Mouse (Mus musculus) midbrain, embryonic 13.5 days (tissue): ENCODE measurements around the gene B4galnt3. TPM values are rescaled to one million over a fixed set of nuclear protein-coding genes. Genes with fewer than 3 reads are reported as not detected.
A peak's percentile ranks its signal among the peaks of the same experiment; 100 is the strongest.

ENCODE experiments used
- ATAC-seq: fragments of 200-750 bp; cut with Nextera tagmentation; 2 replicates; pipeline ENCODE4 v1.8.0; 2017; ENCODE audit warnings: mild to moderate bottlenecking, moderate TSS enrichment, moderate library complexity
- H3K27ac ChIP-seq: fragments of 300-500 bp; sonication (generic); 2 replicates; pipeline ENCODE4 v1.5.1; 2015; ENCODE audit warnings: inconsistent platforms, mild to moderate bottlenecking, moderate library complexity
- H3K27me3 ChIP-seq: fragments of 300-500 bp; sonication (generic); 2 replicates; pipeline ENCODE4 v1.6.1; 2015; ENCODE audit warnings: mild to moderate bottlenecking, inconsistent platforms
- H3K36me3 ChIP-seq: fragments of 300-500 bp; sonication (generic); 2 replicates; pipeline ENCODE4 v1.6.1; 2015; ENCODE audit warnings: mild to moderate bottlenecking, inconsistent platforms
- H3K4me1 ChIP-seq: fragments of 300-500 bp; sonication (generic); replicated peaks from 2 replicates; pipeline ENCODE4 v1.6.1; 2015; ENCODE audit warnings: inconsistent platforms
- H3K4me2 ChIP-seq: fragments of 300-500 bp; sonication (generic); replicated peaks from 2 replicates; pipeline ENCODE4 v1.6.1; 2015; ENCODE audit warnings: moderate library complexity, mild to moderate bottlenecking, inconsistent platforms
- H3K4me3 ChIP-seq: fragments of 300-500 bp; sonication (generic); replicated peaks from 2 replicates; pipeline ENCODE4 v1.5.1; 2015; ENCODE audit warnings: mild to moderate bottlenecking, inconsistent platforms
- H3K9ac ChIP-seq: fragments of 300-500 bp; sonication (generic); replicated peaks from 2 replicates; pipeline ENCODE4 v1.6.1; 2015; ENCODE audit warnings: mild to moderate bottlenecking, inconsistent platforms
- H3K9me3 ChIP-seq: fragments of 300-500 bp; sonication (generic); 2 replicates; pipeline ENCODE4 v1.6.1; 2016; ENCODE audit warnings: mild to moderate bottlenecking, inconsistent platforms
- WGBS: fragments of 180-500 bp; shearing (Covaris S2); methylation state at CpG from one replicate; pipeline ENCODE4 v1.1.7; 2015; 5-methylcytosine and 5-hydroxymethylcytosine counted together
- polyA plus RNA-seq: library from polyadenylated mRNA; unstranded; fragments of >200 nt; fragmentation: Nextera tagmentation; extraction: Ambion mirVana; gene quantifications from 2 replicates; pipeline ENCODE4 v1.2.1, GENCODE M21; 2015

Gene B4galnt3
- polyA plus RNA-seq, 1 experiment from 2014 or later, result 0.09 TPM

- no peaks in the 10 kb centered on the region for H3K9me3 ChIP-seq
- H3K27me3 ChIP-seq, result no peaks in the 10 kb centered on the region
- no peaks in the 10 kb centered on the region for H3K36me3 ChIP-seq
- H3K4me2 ChIP-seq, result no peak overlapping the region
- no peak overlapping the region for H3K4me3 ChIP-seq
- no peak overlapping the region for H3K27ac ChIP-seq
- H3K9ac ChIP-seq, result no peak overlapping the region
- no peaks in the 10 kb centered on the region for H3K4me1 ChIP-seq
- no peak for ATAC-seq
- WGBS, result 88% methylated on average over 6 of the region's 6 CpGs
Observed at GRCm38 (mm10) chr6:120179044-120179755, 115.2 kb downstream of the B4galnt3 start.

- Histone ChIP-seq H3K9me3 (no peaks in the 10 kb centered on the region), H3K4me1 (no peaks in the 10 kb centered on the region), H3K36me3 (no peaks in the 10 kb centered on the region), H3K9ac (no peak overlapping the region), H3K4me3 (no peak overlapping the region), H3K27me3 (no peaks in the 10 kb centered on the region), H3K4me2 (no peak overlapping the region), H3K27ac (no peak overlapping the region)
- 97% methylated on average over 4 of the region's 4 CpGs for WGBS
- no peak for ATAC-seq
Observed at GRCm38 (mm10) chr6:120175650-120176049, 118.7 kb downstream of the B4galnt3 start.

DNA sequence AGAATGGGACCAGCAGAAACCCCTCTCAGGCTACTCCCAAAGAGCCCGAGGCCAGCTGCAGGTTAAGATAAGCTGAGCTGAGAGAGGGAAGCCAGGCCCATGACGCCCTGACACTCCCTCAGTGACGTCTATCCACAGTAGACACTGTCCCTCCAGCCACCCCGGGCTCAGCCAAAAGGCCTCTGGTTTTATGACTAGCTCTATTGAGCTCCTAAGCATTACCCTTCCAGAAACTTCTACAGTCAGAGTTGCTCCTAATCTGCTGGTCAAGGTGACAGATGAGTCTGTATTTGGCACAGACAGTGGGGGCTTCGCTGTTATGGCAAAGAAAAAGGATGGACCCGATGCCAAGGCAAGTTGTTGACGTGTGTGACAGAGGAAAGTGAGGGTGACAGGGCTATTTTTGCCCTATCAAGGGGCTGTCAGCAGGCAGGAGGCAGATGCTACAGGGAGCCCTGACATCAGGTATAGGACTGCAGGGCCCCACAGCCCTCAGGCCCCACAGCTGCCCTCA lies 119.7 kb downstream of the B4galnt3 start:
- no peak for ATAC-seq
- Histone ChIP-seq H3K4me3 (no peak overlapping the region), H3K27me3 (no peaks in the 10 kb centered on the region), H3K4me2 (no peak overlapping the region), H3K27ac (no peak overlapping the region), H3K9ac (no peak overlapping the region), H3K36me3 (no peaks in the 10 kb centered on the region), H3K9me3 (no peaks in the 10 kb centered on the region), H3K4me1 (no peaks in the 10 kb centered on the region)
- WGBS, result 81% methylated on average over 7 of the region's 7 CpGs

DNA sequence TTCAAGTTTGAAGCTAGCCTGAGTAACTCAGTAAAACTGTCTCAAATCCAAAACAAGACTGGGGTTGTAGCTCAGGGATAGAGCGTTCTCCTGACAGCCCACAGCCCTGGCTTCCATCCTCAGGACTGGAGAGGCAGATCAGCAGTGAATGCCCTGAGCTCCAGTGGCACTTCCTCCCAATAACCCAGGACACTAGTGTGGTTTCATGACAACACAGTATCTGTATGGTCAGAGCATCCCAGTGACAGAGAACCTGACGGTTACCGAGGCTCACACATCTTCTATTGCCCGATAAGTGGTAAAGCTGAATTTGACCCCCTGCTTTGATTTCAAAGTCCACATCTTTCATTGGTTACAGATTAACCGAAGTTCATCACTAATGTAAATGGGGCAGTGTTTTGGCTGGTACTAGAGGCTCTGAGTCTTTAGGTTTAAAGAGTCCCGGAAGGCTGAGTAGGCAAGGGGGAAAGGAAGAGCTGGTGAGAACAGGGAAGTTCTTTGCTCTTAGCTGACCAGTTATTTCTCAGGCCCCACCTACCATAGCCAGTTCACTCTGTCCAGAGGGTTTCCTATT lies 120.2 kb downstream of the B4galnt3 start:
- H3K4me1 ChIP-seq, result no peaks in the 10 kb centered on the region
- H3K9me3 ChIP-seq, result no peaks in the 10 kb centered on the region
- H3K27ac ChIP-seq, result no peak overlapping the region
- H3K36me3 ChIP-seq, result no peaks in the 10 kb centered on the region
- no peak for ATAC-seq
- no peaks in the 10 kb centered on the region for H3K27me3 ChIP-seq
- H3K9ac ChIP-seq, result no peak overlapping the region
- H3K4me2 ChIP-seq, result no peak overlapping the region
- WGBS, result 89% methylated on average over 6 of the region's 6 CpGs
- H3K4me3 ChIP-seq, result no peak overlapping the region

- no peak overlapping the region for H3K27ac ChIP-seq
- H3K4me3 ChIP-seq, result no peak overlapping the region
- WGBS, result 83% methylated on average over 8 of the region's 8 CpGs
- no peaks in the 10 kb centered on the region for H3K27me3 ChIP-seq
- H3K4me2 ChIP-seq, result no peak overlapping the region
- H3K9me3 ChIP-seq, result no peaks in the 10 kb centered on the region
- H3K4me1 ChIP-seq, result no peaks in the 10 kb centered on the region
- H3K9ac ChIP-seq, result no peak overlapping the region
- ATAC-seq, result no peak
- no peaks in the 10 kb centered on the region for H3K36me3 ChIP-seq
Observed at GRCm38 (mm10) chr6:120172294-120173017, 121.9 kb downstream of the B4galnt3 start.

- Histone ChIP-seq H3K9ac (no peak overlapping the region), H3K36me3 (no peaks in the 10 kb centered on the region), H3K4me2 (no peak overlapping the region), H3K4me3 (no peak overlapping the region), H3K27ac (no peak overlapping the region), H3K9me3 (no peaks in the 10 kb centered on the region), H3K27me3 (no peaks in the 10 kb centered on the region), H3K4me1 (no peaks in the 10 kb centered on the region)
- ATAC-seq, result no peak
- WGBS, result 79% methylated on average over 4 of the region's 4 CpGs
Observed at GRCm38 (mm10) chr6:120167574-120167973, 126.8 kb downstream of the B4galnt3 start.

GRCm38 (mm10) chr6:120164765-120165164 lies 129.6 kb downstream of the B4galnt3 start:
- no peaks in the 10 kb centered on the region for H3K36me3 ChIP-seq
- no peaks in the 10 kb centered on the region for H3K27me3 ChIP-seq
- H3K9ac ChIP-seq, result no peak overlapping the region
- H3K27ac ChIP-seq, result no peak overlapping the region
- ATAC-seq, result no peak
- H3K9me3 ChIP-seq, result no peaks in the 10 kb centered on the region
- 0 out of 2 replicates have a peak, but pooled peaks cover 3% of the 10 kb centered on the region for H3K4me1 ChIP-seq
- H3K4me2 ChIP-seq, result no peak overlapping the region
- 91% methylated on average over 4 of the region's 4 CpGs for WGBS
- H3K4me3 ChIP-seq, result no peak overlapping the region

DNA sequence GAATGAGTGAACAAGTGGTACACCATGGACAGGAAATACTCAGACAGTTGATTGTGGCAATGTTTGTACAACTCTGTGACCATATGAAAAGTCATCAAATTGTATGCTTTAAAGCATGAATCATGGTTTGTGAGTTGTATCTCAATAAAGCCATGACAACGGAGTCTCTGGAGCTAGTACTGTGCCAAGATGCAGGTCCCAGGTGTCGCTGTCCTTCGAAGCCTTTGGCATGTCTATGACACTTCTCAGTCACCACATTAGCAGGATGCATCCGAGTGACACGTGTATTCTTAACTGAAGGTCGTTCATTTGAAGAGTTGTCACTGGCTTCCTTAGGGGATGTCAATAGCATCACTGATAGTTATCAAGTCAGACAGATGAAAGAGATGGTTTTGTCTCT lies 131.4 kb downstream of the B4galnt3 start:
- no peak overlapping the region for H3K27ac ChIP-seq
- no peaks in the 10 kb centered on the region for H3K36me3 ChIP-seq
- ATAC-seq, result no peak
- H3K27me3 ChIP-seq, result no peaks in the 10 kb centered on the region
- WGBS, result 89% methylated on average over 6 of the region's 6 CpGs
- H3K4me1 ChIP-seq, result peaks cover 13% of the 10 kb centered on the region
- no peak overlapping the region for H3K4me3 ChIP-seq
- H3K4me2 ChIP-seq, result no peak overlapping the region
- H3K9ac ChIP-seq, result no peak overlapping the region
- H3K9me3 ChIP-seq, result no peaks in the 10 kb centered on the region

GRCm38 (mm10) chr6:120159133-120159901 lies 135.0 kb downstream of the B4galnt3 start:
- Histone ChIP-seq H3K4me3 (no peak overlapping the region), H3K4me1 (peaks cover 20% of the 10 kb centered on the region), H3K27me3 (no peaks in the 10 kb centered on the region), H3K27ac (peak overlapping the region; percentile 51; the same call in 1 of the 2 replicates), H3K9ac (no peak overlapping the region), H3K9me3 (no peaks in the 10 kb centered on the region), H3K4me2 (no peak overlapping the region), H3K36me3 (no peaks in the 10 kb centered on the region)
- 61% methylated on average over 9 of the region's 9 CpGs for WGBS
- ATAC-seq, result peak; percentile 70

DNA sequence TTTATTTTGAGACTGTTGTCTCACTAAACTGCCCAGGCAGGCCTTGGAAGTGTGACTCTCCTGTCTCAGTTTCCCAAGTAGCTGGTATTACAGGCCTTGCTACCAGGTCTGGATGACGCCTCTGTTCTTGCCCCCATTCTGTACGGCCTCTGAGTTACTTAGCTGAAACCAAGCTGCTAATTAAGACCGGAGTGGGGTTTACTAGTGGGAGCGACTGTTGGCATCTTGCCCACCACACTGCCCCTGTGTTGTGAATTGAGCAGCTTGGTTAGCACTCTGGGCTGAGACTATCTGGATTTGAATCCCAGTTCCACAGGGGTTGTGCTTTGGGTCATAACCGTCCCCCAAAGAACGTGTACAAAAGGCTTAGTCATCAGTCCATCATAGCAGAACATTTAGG lies 136.9 kb downstream of the B4galnt3 start:
- Histone ChIP-seq H3K27me3 (no peaks in the 10 kb centered on the region), H3K27ac (no peak overlapping the region), H3K9me3 (no peaks in the 10 kb centered on the region), H3K36me3 (no peaks in the 10 kb centered on the region), H3K4me1 (peaks cover 20% of the 10 kb centered on the region), H3K9ac (no peak overlapping the region), H3K4me3 (no peak overlapping the region), H3K4me2 (no peak overlapping the region)
- WGBS, result 74% methylated on average over 6 of the region's 6 CpGs
- no peak for ATAC-seq

DNA sequence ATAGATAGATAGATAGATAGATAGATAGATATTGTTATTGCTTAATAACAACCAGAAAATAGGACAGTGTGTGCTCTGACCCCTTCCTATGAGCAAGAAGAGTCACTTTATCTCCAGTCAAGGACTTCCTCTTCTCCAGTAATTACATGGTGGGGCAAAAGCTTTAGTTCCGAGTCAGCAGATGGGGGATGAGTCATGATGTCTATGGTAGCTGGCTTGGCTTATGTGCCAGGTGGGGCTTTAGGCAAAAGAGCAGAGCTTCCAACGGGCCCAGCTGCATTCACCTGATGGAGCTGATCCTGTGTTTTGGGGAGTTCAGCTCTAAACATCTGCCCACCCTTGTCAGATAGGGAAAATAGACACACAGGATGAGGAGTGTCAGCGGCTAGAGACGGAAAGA lies 138.8 kb downstream of the B4galnt3 start:
- H3K27ac ChIP-seq, result no peak overlapping the region
- no peak for ATAC-seq
- H3K4me2 ChIP-seq, result no peak overlapping the region
- no peaks in the 10 kb centered on the region for H3K36me3 ChIP-seq
- 87% methylated on average over 4 of the region's 4 CpGs for WGBS
- H3K27me3 ChIP-seq, result no peaks in the 10 kb centered on the region
- peaks cover 20% of the 10 kb centered on the region for H3K4me1 ChIP-seq
- no peak overlapping the region for H3K4me3 ChIP-seq
- no peak overlapping the region for H3K9ac ChIP-seq
- H3K9me3 ChIP-seq, result no peaks in the 10 kb centered on the region
